Mouse (Mus musculus): ENCODE results near the gene Olfr1335. TPM values are rescaled to one million over a fixed set of nuclear protein-coding genes. Genes with fewer than 3 reads are reported as not detected.

Gene Olfr1335
- not detected in 2 replicates for polyA plus RNA-seq (2012; rRNA removed)

DNA sequence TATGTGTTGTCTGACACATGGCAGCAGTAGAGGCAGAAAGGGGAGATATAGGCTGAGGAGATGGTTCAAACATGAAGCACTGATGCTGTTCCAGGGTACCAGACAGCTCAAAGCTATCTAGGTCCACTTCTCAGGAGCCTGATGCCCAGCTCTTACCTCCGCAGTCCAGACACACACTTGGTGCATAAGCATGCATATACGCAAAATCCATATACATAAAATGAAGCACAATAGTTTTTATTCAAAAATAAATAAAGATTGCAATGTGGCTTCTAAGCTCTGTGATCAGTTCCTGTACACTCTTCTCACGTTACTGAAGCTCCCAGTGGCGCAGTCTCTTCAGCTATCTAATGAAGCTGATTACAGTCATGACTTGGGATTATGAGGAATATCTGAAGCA lies at the start of gene Olfr1335:
Gene Olfr1335, minus strand, starts transcription at position 101 of the 400 bp plus-strand sequence.

DNA sequence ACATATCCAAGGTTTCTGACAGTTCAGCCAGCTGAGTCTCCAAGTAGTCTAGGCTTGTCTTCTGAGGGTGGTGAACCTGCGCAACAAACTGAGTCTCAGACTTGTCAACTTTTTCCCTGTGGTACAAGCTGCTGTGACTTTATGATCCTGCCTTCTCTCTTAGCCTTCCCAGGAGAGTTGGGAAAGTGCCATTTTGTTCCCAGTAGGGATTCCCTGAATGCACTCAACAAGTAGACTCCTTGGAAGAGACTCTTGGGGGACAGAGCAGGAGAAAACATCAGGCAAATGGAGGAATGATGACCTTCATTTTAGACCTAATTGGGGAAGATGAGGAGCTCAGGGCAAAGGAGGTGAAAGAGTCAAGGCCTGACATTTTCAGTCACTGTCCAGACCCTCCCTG lies 26.4 kb upstream of the Olfr1335 start, which contains the start of gene Olfr1333:
Gene Olfr1333, minus strand, starts transcription at position 101 of the 400 bp plus-strand sequence.

DNA sequence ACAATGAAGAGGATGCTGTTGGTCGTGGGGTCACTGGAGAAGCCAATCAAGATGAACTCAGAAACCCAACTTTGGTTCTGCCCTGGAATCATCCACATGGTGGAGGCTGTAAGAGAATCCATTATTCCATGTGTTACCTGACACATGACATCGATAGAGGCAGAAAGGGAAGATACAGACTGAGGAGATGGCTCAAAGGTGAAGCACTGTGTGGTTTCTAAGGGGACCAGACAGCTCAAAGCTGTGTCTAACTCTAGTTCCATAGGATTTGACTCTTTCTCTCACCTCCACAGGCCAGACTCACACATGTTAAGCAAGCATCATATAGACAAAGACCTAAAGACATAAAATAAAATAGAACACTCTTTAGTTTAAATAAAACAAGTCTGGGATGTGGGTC lies 27.3 kb downstream of the Olfr1335 start, which contains the start of gene Olfr1337:
Gene Olfr1337, minus strand, starts transcription at position 101 of the 400 bp plus-strand sequence.

Other genes with a start within 250 kb of the Olfr1335 start
- gene Cfap57, start 189.2 kb downstream of the Olfr1335 start, polyA plus RNA-seq (2012; rRNA removed) = 0.98 and 1.2 TPM in 2 replicates
- 103 and 112 TPM in 2 replicates for gene Ebna1bp2, start 189.1 kb downstream of the Olfr1335 start, polyA plus RNA-seq (2012; rRNA removed)
- not detected in 2 replicates for gene Olfr62, start 151.0 kb downstream of the Olfr1335 start, polyA plus RNA-seq (2012; rRNA removed)
- gene Olfr1342, start 117.2 kb downstream of the Olfr1335 start, polyA plus RNA-seq (2012; rRNA removed) = 0.03 and 0.06 TPM in 2 replicates
- not detected in 2 replicates for gene Olfr1341, start 106.4 kb downstream of the Olfr1335 start, polyA plus RNA-seq (2012; rRNA removed)
- gene Olfr1340, start 89.8 kb downstream of the Olfr1335 start, polyA plus RNA-seq (2012; rRNA removed) = not detected in 2 replicates
- gene Olfr1339, start 77.8 kb downstream of the Olfr1335 start, polyA plus RNA-seq (2012; rRNA removed) = not detected in 2 replicates
- not detected in 2 replicates for gene Olfr1338, start 51.2 kb downstream of the Olfr1335 start, polyA plus RNA-seq (2012; rRNA removed)
- gene Olfr1337, start 27.4 kb downstream of the Olfr1335 start, polyA plus RNA-seq (2012; rRNA removed) = not detected in 2 replicates
- gene Olfr1333, start 26.3 kb upstream of the Olfr1335 start, polyA plus RNA-seq (2012; rRNA removed) = not detected in 2 replicates
- not detected in 2 replicates for gene Olfr1331, start 54.7 kb upstream of the Olfr1335 start, polyA plus RNA-seq (2012; rRNA removed)
- not detected in 2 replicates for gene Olfr1330, start 78.7 kb upstream of the Olfr1335 start, polyA plus RNA-seq (2012; rRNA removed)
- gene Olfr1329, start 107.5 kb upstream of the Olfr1335 start, polyA plus RNA-seq (2012; rRNA removed) = not detected in 2 replicates
- not detected in 2 replicates for gene Olfr1328, start 128.7 kb upstream of the Olfr1335 start, polyA plus RNA-seq (2012; rRNA removed)
- gene Lao1, start 151.6 kb upstream of the Olfr1335 start, polyA plus RNA-seq (2012; rRNA removed) = not detected in 2 replicates

All from central nervous system, embryonic 14 days (tissue).